Mouse (Mus musculus) layer of hippocampus, adult 18-20 months (tissue): ENCODE data around the gene Acvrl1. TPM values are rescaled to one million over a fixed set of nuclear protein-coding genes. Genes with fewer than 3 reads are reported as not detected.
A peak's percentile ranks its signal among the peaks of the same experiment; 100 is the strongest.

ENCODE experiments used
- DNase-seq, 2 experiments: peaks; one replicate each; pipeline ENCODE4 v3.0.0; 2022; ENCODE audit warnings: low spot score in 2 of 2
- total RNA-seq, 2 experiments: library from RNA; stranded (reverse); gene quantifications; 2 replicates each; pipeline ENCODE4 v1.2.3; 2021

The Acvrl1 gene
- total RNA-seq, 2 experiments from 2014 or later = 9.7 to 9.9 TPM

GRCm38 (mm10) chr15:101167553-101167952, 39.2 kb downstream of the Acvrl1 start:
- DNase-seq = no peak

GRCm38 (mm10) chr15:101169910-101170309, 41.6 kb downstream of the Acvrl1 start:
- no peak for DNase-seq

- no peak for DNase-seq
Observed at GRCm38 (mm10) chr15:101170413-101170980, 42.2 kb downstream of the Acvrl1 start.

GRCm38 (mm10) chr15:101171272-101171671, 43.0 kb downstream of the Acvrl1 start:
- DNase-seq = no peak

DNA sequence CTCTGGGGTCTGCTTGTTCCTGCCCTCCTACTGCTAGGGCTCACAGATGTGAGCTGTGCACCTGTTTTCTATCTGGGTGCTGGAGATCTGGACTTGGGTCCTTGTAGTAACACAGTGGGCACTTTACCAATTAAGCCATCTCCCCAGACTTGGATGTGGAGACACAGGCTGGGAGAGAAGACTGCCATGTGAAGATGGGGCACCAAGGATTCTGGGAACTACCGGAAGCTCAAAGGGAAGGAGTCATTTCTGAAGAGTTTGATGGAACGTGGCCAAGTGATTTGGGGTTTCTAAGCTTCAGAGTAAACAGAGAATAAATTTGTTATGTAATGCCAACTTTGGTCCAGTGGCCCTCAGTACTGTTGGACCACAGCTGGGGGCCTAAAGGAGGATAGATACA, 43.7 kb downstream of the Acvrl1 start:
- no peak for DNase-seq

DNA sequence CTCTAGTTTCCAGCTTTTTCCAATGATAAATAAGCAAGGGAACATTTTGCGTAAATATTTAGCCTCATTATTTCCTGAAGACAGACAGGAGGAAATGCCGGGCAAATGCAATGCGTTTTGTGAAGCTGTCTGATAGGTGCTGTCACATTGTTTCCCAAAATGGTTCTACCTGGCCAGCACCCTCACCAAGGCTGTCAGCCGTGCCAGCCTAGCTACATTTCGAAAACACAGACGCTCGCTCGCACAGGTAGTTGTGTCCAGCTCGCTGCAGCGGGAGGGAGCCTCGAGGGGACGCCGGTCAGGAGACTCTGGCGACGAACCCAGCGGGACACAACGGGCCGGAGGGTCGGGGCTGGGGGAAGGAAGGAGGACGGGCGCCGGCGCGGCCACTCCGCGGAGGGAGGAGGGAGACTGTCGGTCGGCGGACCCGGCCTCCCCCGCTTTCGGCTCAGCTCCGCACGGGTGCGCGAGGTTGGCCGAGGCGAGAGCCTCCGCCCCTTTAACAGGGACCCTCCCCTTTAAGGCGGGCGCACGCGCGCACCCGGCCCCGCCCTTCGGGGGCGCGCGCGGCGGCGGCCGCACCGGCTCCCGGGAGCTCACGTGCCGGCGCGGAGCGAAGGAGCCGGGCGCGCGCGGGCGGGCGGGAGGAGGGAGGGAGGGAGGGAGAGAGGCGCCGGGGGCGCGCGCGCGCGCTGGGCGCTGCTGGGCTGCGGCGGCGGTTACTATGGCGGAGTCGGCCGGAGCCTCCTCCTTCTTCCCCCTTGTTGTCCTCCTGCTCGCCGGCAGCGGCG, 45.3 kb downstream of the Acvrl1 start, which contains the start of gene Acvr1b:
Gene Acvr1b, plus strand, starts transcription at position 647 of the 791 bp plus-strand sequence.
- DNase-seq = peak; percentile 78 to 88

- DNase-seq = no peak
Observed at GRCm38 (mm10) chr15:101174294-101175130, 46.2 kb downstream of the Acvrl1 start.

DNA sequence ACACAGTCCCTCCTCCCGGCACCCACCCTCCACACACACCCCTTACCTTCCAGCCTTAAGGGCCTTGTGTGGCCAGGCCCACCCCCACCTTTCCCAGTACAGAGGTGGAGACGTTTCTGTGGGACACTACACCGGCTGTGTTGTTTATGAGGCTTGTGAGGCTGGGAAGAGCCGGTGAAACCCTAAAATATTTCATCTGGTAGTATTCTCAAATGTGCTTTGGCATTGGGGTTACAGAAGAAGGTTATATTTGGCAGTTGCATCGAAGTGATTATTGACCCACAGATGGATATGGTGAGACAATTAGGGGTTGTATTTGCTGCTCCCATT, 46.8 kb downstream of the Acvrl1 start:
- no peak for DNase-seq

DNA sequence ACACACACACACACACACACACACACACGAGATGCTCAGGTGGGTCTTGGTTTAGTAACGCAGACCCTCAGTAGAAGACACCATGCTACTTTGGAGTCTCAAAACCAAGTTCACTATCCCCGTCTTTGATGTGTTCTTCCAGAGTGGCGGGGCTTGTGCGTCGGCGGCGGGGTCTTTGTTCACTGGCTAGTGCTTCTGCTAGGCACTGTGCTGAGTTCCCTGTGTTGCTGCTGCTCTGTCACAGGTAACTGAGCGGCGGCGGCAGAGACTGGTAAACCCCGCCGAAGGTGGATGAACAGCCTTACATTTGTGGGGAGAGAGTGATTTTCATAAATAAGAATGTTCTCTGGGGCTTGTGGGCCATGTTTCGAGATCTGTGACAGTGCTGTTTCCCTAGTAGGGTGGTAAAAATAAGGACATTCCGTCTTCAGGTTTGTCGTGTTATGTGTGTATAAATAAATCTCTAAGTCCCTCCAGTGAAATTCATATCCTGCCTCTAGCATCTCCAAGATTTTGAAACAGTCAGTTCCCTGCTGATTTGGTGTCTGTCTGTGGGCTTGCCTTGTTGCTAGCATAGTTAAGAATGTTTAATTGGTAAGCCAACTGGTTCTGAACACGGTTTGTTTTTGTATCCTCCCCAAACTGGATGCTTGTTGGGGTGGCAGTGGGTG, 47.4 kb downstream of the Acvrl1 start:
- DNase-seq = no peak

DNA sequence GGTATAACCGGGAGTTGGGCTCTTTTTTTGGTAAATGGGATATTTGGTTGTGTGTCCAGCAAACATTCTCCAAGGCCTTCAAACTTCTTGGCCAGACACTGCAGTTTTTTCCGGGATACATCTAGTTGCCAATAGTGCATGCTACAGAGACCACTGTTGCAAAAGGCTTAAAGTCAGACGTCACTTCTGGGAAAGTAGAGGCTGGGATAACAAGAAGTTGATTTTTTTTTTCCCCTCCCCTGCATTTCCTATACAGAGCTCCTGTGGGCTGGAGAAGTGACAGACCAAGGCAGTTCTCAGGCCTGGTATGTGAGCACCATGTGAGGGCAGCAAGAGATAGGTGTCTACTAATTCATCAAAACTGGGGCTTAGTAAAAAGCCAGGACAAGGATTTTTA, 48.0 kb downstream of the Acvrl1 start:
- no peak for DNase-seq

- DNase-seq = no peak
Observed at GRCm38 (mm10) chr15:101176795-101177691, 48.7 kb downstream of the Acvrl1 start.

DNA sequence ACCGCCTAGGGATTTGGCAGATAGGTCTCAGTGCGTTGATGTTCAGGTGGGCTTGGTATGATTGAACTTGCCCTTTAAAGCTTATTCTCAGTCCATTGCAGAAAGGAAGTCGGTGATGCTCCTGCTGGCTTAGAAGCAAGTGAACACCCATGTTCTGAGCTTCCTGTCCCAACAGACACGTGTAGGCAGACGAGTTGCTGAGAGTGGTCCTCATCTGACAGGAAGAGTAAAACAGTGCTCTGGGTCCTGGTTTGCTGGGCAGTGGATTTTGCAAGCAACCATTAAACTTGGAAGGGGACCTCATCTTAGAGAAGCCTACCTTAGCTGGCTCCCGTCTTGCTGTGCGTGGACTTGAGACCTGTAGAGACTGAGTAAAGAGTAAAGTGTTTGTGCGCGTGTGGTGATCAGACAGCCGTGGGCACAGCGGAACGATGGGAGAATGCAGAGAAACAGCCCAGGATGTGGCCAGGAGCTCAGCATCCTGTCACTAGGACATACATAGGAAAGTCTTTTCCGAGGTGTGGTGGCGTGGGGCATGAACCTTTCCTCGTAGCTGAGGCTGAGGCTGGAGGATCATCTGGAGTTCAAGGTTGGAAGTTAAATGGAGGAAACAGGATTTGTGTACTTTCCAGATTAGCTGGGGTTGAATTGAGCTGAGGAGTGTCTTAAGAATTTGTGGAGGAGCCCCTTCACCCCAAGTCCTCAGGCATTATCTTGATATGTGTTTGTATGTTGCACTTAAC, 52.2 kb downstream of the Acvrl1 start:
- DNase-seq = no peak

- DNase-seq = no peak
Observed at GRCm38 (mm10) chr15:101181106-101181466, 52.8 kb downstream of the Acvrl1 start.

GRCm38 (mm10) chr15:101181500-101181899, 53.2 kb downstream of the Acvrl1 start:
- DNase-seq = no peak

DNA sequence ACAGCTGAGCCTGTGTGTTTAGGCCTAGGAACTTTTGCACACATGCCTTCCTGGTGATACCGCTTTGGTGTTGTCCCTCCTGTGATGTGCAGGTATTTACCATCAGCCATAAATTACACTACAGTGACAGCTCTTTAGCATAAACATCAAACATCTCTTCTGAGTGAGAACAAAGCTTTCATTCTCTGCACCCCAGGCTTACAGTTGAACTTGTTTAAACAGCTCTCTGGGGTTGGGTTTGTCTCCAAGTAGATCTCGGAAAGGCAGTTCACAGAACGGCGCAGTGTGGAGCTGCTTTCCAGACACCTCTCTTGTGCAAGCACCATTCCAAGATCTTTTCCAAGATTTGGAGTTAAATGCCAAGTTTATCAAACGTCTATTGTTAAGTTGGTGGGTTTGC, 54.4 kb downstream of the Acvrl1 start:
- no peak for DNase-seq

DNA sequence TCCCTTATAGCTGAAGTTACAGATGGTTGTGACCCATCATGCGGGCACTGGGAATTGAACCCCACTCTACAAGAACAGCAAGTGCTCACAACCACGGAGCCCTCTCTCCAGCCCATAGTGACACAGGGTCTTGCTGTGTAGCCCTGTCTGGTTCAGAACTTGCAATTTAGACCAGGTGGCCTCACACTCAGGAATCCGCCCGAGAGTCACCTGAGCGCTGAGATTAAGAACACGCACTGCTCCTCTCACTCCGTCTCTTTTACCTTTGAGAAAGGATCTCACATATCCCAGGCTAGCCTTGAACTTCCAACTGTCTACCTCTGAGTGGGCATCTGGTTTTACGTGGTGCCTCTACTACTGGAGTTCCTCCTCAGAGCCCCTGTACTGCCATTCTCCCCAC, 56.0 kb downstream of the Acvrl1 start:
- no peak for DNase-seq

GRCm38 (mm10) chr15:101185549-101185948, 57.2 kb downstream of the Acvrl1 start:
- DNase-seq = no peak

- no peak for DNase-seq
Observed at GRCm38 (mm10) chr15:101187907-101188306, 59.6 kb downstream of the Acvrl1 start.

- no peak for DNase-seq
Observed at GRCm38 (mm10) chr15:101189981-101190761, 61.8 kb downstream of the Acvrl1 start.
